Mouse (Mus musculus) forebrain, embryonic 16.5 days (tissue): Measurements from ENCODE around the gene Cd52. TPM values are rescaled to one million over a fixed set of nuclear protein-coding genes. Genes with fewer than 3 reads are reported as not detected.

ENCODE experiments used
- ATAC-seq: fragments of 200-750 bp; cut with Nextera tagmentation; 2 replicates; pipeline ENCODE4 v1.8.0; 2017; ENCODE audit warnings: mild to moderate bottlenecking, moderate library complexity
- H3K27ac ChIP-seq: fragments of 300-500 bp; sonication (generic); 2 replicates; pipeline ENCODE4 v1.5.1; 2014; ENCODE audit warnings: low read length, control low read depth
- H3K27me3 ChIP-seq: fragments of 300-500 bp; sonication (generic); replicated peaks from 2 replicates; pipeline ENCODE4 v1.6.1; 2014; ENCODE audit warnings: low read length; ENCODE audit not compliant: control insufficient read depth, insufficient read depth
- H3K36me3 ChIP-seq: fragments of 300-500 bp; sonication (generic); 2 replicates; pipeline ENCODE4 v1.6.1; 2014; ENCODE audit not compliant: control insufficient read depth, insufficient read depth
- H3K4me1 ChIP-seq: fragments of 300-500 bp; sonication (generic); replicated peaks from 2 replicates; pipeline ENCODE4 v1.6.1; 2014; ENCODE audit warnings: low read length; ENCODE audit not compliant: control insufficient read depth, insufficient read depth
- H3K4me2 ChIP-seq: fragments of 300-500 bp; sonication (generic); 2 replicates; pipeline ENCODE4 v1.6.1; 2014; ENCODE audit warnings: mild to moderate bottlenecking, low read length, control low read depth
- H3K4me3 ChIP-seq: fragments of 300-500 bp; sonication (generic); replicated peaks from 2 replicates; pipeline ENCODE4 v1.5.1; 2014; ENCODE audit warnings: mild to moderate bottlenecking, low read length, control low read depth
- H3K9ac ChIP-seq: fragments of 300-500 bp; sonication (generic); replicated peaks from 2 replicates; pipeline ENCODE4 v1.6.1; 2014; ENCODE audit warnings: low read depth, low read length, control low read depth
- H3K9me3 ChIP-seq: fragments of 300-500 bp; sonication (generic); 2 replicates; pipeline ENCODE4 v1.6.1; 2016; ENCODE audit warnings: low read length; ENCODE audit not compliant: control insufficient read depth
- WGBS: fragments of 180-500 bp; shearing (Covaris S2); extraction: QIAGEN DNeasy Blood & Tissue Kit; methylation state at CpG from one replicate; pipeline ENCODE4 v1.1.7; 2014; 5-methylcytosine and 5-hydroxymethylcytosine counted together
- polyA plus RNA-seq: library from polyadenylated mRNA; unstranded; fragments of >200 nt; fragmentation: Nextera tagmentation; extraction: Ambion mirVana; gene quantifications from 2 replicates; pipeline ENCODE4 v1.2.1, GENCODE M21; 2015

Gene Cd52
- polyA plus RNA-seq, 1 experiment from 2014 or later, result 1.4 TPM

DNA sequence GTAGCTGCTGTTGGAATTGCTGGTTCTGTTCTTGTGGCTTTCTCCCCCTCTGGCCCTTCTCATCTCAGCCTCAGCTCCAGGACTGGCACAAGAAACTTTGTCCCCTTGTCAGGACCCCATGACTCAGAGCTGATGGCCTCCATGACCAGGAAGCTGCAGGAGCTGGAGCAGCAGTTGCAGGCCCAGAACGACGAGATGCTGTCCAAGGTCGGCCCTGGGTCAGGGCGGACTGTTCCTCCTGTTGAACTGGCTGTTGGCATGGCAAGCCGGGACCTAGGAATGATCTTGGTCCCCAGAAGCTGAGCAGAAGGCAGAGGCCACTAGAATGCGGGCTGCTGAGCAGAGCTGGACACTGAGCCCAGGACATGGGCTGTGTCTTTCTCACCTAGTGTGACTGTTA, 17.5 kb upstream of the Cd52 start:
- no peak overlapping the region for H3K4me3 ChIP-seq
- no peaks in the 10 kb centered on the region for H3K36me3 ChIP-seq
- no peaks in the 10 kb centered on the region for H3K4me1 ChIP-seq
- no peak overlapping the region for H3K27ac ChIP-seq
- H3K9ac ChIP-seq, result no peak overlapping the region
- WGBS, result 85% methylated on average over 6 of the region's 6 CpGs
- no peak for ATAC-seq
- H3K9me3 ChIP-seq, result no peaks in the 10 kb centered on the region
- no peaks in the 10 kb centered on the region for H3K27me3 ChIP-seq
- H3K4me2 ChIP-seq, result no peak overlapping the region

DNA sequence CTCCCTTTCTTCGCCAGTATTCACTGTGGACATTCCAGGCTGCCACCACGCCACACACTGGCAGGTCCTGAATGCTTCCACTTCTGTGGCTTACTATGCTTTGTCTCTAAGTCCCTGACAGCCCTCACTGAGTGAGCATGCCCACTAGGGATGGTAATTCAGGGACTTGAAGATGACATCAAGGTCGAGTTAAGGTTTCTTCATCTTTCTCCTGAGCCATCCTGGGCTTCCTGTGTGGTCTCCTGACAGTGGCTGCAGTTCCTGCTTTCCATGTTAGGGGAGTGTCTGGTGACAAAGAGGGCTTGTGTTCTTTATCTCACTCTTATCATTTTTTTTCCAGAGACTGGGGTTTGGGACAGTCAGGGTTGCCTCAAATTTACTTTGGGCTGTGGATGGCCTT, 15.8 kb upstream of the Cd52 start:
- no peaks in the 10 kb centered on the region for H3K9me3 ChIP-seq
- no peak overlapping the region for H3K9ac ChIP-seq
- WGBS, result 46% methylated on average over 3 of the region's 3 CpGs
- no peak overlapping the region for H3K27ac ChIP-seq
- no peak overlapping the region for H3K4me3 ChIP-seq
- no peak for ATAC-seq
- H3K36me3 ChIP-seq, result no peaks in the 10 kb centered on the region
- no peak overlapping the region for H3K4me2 ChIP-seq
- H3K27me3 ChIP-seq, result no peaks in the 10 kb centered on the region
- H3K4me1 ChIP-seq, result no peaks in the 10 kb centered on the region

DNA sequence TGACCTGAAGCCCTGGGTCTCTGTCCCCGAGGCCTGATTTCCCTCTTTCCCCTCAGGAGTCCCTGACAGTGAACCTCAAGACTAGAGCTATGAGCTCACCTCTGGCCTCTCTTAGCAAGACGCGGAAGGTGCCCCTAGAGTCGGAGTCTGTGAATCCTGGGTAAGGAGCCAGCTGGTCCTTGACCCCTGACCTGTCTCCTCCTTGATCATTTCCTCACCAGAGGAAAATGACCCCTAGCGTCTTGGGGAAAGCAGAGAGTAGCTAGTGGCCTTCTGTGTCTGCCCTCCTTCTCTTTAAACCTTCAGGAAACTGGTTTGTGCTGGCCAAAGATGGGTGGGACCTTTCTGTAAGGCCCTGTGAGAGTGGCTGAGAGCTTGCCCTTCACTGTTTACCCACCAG, 13.3 kb upstream of the Cd52 start:
- Histone ChIP-seq H3K9me3 (no peaks in the 10 kb centered on the region), H3K27me3 (no peaks in the 10 kb centered on the region), H3K9ac (no peak overlapping the region), H3K4me2 (no peak overlapping the region), H3K4me3 (no peak overlapping the region), H3K27ac (no peak overlapping the region), H3K4me1 (peaks cover under 1% of the 10 kb centered on the region; the same call in 1 of the 2 replicates), H3K36me3 (no peaks in the 10 kb centered on the region)
- 77% methylated on average over 5 of the region's 5 CpGs for WGBS
- ATAC-seq, result no peak

DNA sequence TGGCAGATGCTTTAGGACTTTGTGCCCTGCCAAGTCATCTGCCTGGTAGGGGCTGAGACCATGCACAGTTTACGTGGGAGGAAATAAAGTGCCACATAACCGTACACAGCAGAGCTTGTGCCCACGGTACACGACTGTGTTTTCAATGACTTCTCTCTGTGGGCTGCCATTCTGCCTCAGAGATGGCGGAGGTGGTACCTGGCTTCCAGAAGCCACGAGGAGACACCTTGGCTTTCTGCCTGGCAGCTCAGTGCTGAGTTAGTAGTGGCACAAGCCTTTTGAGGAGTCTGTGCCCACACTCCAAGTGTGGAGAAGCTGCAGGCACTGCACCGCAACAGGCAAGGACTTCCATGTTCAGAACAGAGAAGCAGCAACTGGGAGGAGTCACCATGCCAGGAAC, 12.8 kb upstream of the Cd52 start:
- Histone ChIP-seq H3K4me1 (peaks cover 5% of the 10 kb centered on the region; the same call in 1 of the 2 replicates), H3K27me3 (no peaks in the 10 kb centered on the region), H3K4me3 (no peak overlapping the region), H3K9me3 (no peaks in the 10 kb centered on the region), H3K4me2 (no peak overlapping the region), H3K27ac (no peak overlapping the region), H3K36me3 (no peaks in the 10 kb centered on the region), H3K9ac (no peak overlapping the region)
- WGBS, result 89% methylated on average over 7 of the region's 7 CpGs
- ATAC-seq, result no peak

GRCm38 (mm10) chr4:134106105-134106504, 11.2 kb upstream of the Cd52 start:
- Histone ChIP-seq H3K27ac (no peak overlapping the region), H3K4me2 (no peak overlapping the region), H3K9ac (no peak overlapping the region), H3K27me3 (no peaks in the 10 kb centered on the region), H3K36me3 (no peaks in the 10 kb centered on the region), H3K4me3 (no peak overlapping the region), H3K9me3 (no peaks in the 10 kb centered on the region), H3K4me1 (peaks cover 6% of the 10 kb centered on the region; the same call in 1 of the 2 replicates)
- no peak for ATAC-seq
- 76% methylated on average over 7 of the region's 7 CpGs for WGBS

- peak overlapping the region; percentile 77 for H3K4me3 ChIP-seq
- H3K27ac ChIP-seq, result peak overlapping the region; percentile 2; the same call in 1 of the 2 replicates
- H3K36me3 ChIP-seq, result no peaks in the 10 kb centered on the region
- peaks cover 6% of the 10 kb centered on the region; the same call in 1 of the 2 replicates for H3K4me1 ChIP-seq
- H3K4me2 ChIP-seq, result peak overlapping the region; percentile 75
- peak; percentile 31 for ATAC-seq
- no peaks in the 10 kb centered on the region for H3K9me3 ChIP-seq
- WGBS, result 4% methylated on average over 21 of the region's 21 CpGs
- peak overlapping the region; percentile 59 for H3K9ac ChIP-seq
- no peaks in the 10 kb centered on the region for H3K27me3 ChIP-seq
These were observed 7.8 kb upstream of the Cd52 start for GRCm38 (mm10) chr4:134102742-134103119.

DNA sequence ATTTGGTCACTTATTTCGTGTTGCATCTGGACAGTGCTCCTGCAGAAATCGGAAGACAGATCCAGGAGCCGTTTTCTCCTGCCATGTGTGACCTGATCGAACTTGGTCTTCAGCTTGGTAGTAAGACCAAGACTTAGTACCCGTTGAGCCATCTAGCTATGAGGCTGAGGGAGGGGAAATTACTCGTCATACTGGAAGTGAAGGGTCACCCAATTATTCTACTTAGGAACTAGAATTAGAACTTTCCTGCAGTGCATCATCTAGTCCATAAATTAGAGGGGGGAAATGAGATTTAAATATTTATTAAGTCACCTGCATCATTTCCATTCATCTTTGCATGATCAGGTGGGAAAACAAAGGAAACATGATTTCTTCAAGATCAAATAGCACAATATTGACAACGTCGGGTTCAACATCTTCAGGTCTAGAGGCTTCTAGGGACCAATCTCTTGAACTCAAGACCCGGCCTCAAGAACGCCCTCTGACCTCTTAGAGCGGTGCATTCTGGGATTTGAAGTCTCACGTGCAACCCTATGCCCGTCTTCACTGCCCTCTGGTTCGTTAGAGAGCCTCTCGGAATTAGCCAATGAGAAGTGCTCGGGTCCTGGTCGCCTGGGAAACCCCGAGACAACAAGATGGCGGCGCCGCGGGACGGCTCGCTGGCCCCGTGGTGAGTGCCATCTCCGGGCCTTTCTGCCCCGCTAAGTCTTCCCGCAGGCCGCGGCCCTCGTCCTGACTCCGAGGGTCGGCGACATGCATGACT, 7.3 kb upstream of the Cd52 start, which contains the start of gene Ubxn11:
Gene Ubxn11 (plus strand): TSS at position 592 of the 763 bp plus-strand sequence.
- Histone ChIP-seq H3K9ac (peak within 1 kb of the TSS; percentile 59), H3K9me3 (no peaks in the 10 kb centered on the region), H3K4me2 (peak within 1 kb of the TSS; percentile 75), H3K27me3 (no peaks in the 10 kb centered on the region), H3K27ac (peak within 1 kb of the TSS; percentile 2; the same call in 1 of the 2 replicates), H3K4me1 (peaks cover 6% of the 10 kb centered on the region; the same call in 1 of the 2 replicates), H3K36me3 (no peaks in the 10 kb centered on the region), H3K4me3 (peak within 1 kb of the TSS; percentile 77)
- WGBS, result 16% methylated on average over 34 of the region's 34 CpGs
- peak; percentile 100 for ATAC-seq

- Histone ChIP-seq H3K27me3 (no peaks in the 10 kb centered on the region), H3K9me3 (no peaks in the 10 kb centered on the region), H3K4me1 (peaks cover 6% of the 10 kb centered on the region; the same call in 1 of the 2 replicates), H3K4me2 (no peak overlapping the region), H3K36me3 (no peaks in the 10 kb centered on the region), H3K9ac (no peak overlapping the region), H3K27ac (no peak overlapping the region), H3K4me3 (no peak overlapping the region)
- no peak for ATAC-seq
- 78% methylated on average over 4 of the region's 4 CpGs for WGBS
These were observed 5.4 kb upstream of the Cd52 start for GRCm38 (mm10) chr4:134100245-134100644.

DNA sequence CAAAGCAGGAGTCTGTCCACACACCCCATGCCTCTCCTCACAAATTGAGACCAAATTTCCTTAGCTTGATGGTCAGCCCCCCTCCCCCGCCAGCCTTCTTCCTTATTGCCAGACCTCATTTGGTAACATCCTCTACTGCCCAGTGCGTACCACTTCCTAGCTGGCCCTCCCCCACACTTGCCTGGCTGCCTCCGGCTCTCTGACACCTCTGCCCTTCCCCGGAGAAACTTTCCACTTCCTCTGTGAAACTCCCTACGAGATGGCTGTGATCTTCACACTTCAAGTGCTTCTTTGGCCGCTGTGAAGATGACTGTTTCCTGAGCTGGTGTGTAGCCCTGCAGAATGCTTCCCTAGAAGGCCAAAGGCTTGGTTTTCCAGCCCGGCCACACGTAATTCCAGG, 3.7 kb upstream of the Cd52 start:
- WGBS, result 78% methylated on average over 8 of the region's 8 CpGs
- Histone ChIP-seq H3K4me3 (no peak overlapping the region), H3K4me1 (peaks cover 6% of the 10 kb centered on the region; the same call in 1 of the 2 replicates), H3K36me3 (no peaks in the 10 kb centered on the region), H3K4me2 (no peak overlapping the region), H3K9ac (no peak overlapping the region), H3K27ac (no peak overlapping the region), H3K27me3 (no peaks in the 10 kb centered on the region), H3K9me3 (no peaks in the 10 kb centered on the region)
- no peak for ATAC-seq
